Comparison of ENCODE assay signal across 1 mouse cellular context in the genomic region with DNA sequence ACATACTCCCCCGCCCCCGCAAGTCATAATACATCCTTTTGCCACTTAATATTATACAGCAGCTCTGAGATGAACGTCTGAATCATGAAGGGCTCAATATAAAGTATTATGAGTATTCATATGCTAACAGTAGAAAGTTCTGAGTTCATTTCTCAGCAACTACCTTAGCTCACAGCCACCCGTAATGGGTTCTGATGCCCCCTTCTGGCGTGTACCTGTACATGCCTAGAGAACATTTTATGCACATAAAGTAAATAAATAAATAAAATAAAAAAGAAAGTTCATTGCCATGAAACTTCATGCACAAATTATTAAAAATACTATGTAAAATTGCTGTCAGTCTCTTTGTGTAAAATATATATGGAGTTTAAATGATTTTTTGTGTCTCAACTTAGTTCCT.
TF ChIP-seq lines count a peak whose summit lies in the region.

No protein-coding gene starts in this region.

TF ChIP-seq in CH12.LX, 34 proteins besides CTCF, POLR2A, EP300 and RAD21 (continued from another document):
- no peak for TF ChIP-seq TBP (conservative IDR thresholded peaks at IDR 0.05; ENCODE audit: low read depth, low read length)
- no peak for TF ChIP-seq ETS1 (conservative IDR thresholded peaks at IDR 0.05; ENCODE audit: low read depth, low read length)
- TF ChIP-seq JUND (conservative IDR thresholded peaks at IDR 0.05; ENCODE audit: low read depth, low read length): 0 out of 2 replicates have a peak, but pooled peaks have one; percentile 11
- no peak for TF ChIP-seq NRF1 (IDR thresholded peaks at IDR 0.05; ENCODE audit: low read depth, low read length)
- no peak for TF ChIP-seq UBTF (IDR thresholded peaks at IDR 0.05; ENCODE audit: low read depth, low read length)
- TF ChIP-seq ZMIZ1 (IDR thresholded peaks at IDR 0.05; ENCODE audit: low read depth, low read length): no peak
- TF ChIP-seq E2F4 (IDR thresholded peaks at IDR 0.05; ENCODE audit: insufficient replicate concordance, low read depth, low read length): no peak
- no peak for TF ChIP-seq ZC3H11A (IDR thresholded peaks at IDR 0.05; ENCODE audit: low read depth, low read length)
- TF ChIP-seq TCF12 (IDR thresholded peaks at IDR 0.05; ENCODE audit: low read depth, low read length): no peak
- no peak for TF ChIP-seq MEF2A (IDR thresholded peaks at IDR 0.05; ENCODE audit: borderline replicate concordance, low read depth, low read length)
- peak; percentile 63 for TF ChIP-seq SMC3 (IDR thresholded peaks at IDR 0.05; ENCODE audit: low read depth, low read length)
- TF ChIP-seq GABPA (IDR thresholded peaks at IDR 0.05; ENCODE audit: insufficient replicate concordance, low read depth, low read length): no peak
- TF ChIP-seq MXI1 (IDR thresholded peaks at IDR 0.05; ENCODE audit: low read depth, low read length): no peak; the same call in 1 of the 2 replicates
- TF ChIP-seq ELF1 (IDR thresholded peaks at IDR 0.05; ENCODE audit: low read depth, low read length): 0 out of 2 replicates have a peak, but pooled peaks have one; percentile 23
